Mouse (Mus musculus) neural tube, embryonic 12.5 days (tissue): ENCODE measurements around the gene Hunk. TPM values are rescaled to one million over a fixed set of nuclear protein-coding genes. Genes with fewer than 3 reads are reported as not detected.

ENCODE experiments used
- ATAC-seq: fragments of 200-750 bp; cut with Nextera tagmentation; 2 replicates; pipeline ENCODE4 v1.8.0; 2017; ENCODE audit warnings: low read depth, mild to moderate bottlenecking, moderate TSS enrichment, moderate library complexity; ENCODE audit not compliant: low FRiP score
- H3K27ac ChIP-seq: fragments of 300-500 bp; sonication (generic); 2 replicates; pipeline ENCODE4 v1.5.1; 2016
- H3K27me3 ChIP-seq: fragments of 300-500 bp; sonication (generic); replicated peaks from 2 replicates; pipeline ENCODE4 v1.6.1; 2016; ENCODE audit warnings: mild to moderate bottlenecking
- H3K36me3 ChIP-seq: fragments of 300-500 bp; sonication (generic); 2 replicates; pipeline ENCODE4 v1.6.1; 2016; ENCODE audit warnings: mild to moderate bottlenecking
- H3K4me1 ChIP-seq: fragments of 300-500 bp; sonication (generic); 2 replicates; pipeline ENCODE4 v1.6.1; 2016
- H3K4me2 ChIP-seq: fragments of 300-500 bp; sonication (generic); replicated peaks from 2 replicates; pipeline ENCODE4 v1.6.1; 2016; ENCODE audit warnings: mild to moderate bottlenecking
- H3K4me3 ChIP-seq: fragments of 300-500 bp; sonication (generic); 2 replicates; pipeline ENCODE4 v1.5.1; 2016
- H3K9ac ChIP-seq: fragments of 300-500 bp; sonication (generic); 2 replicates; pipeline ENCODE4 v1.6.1; 2016; ENCODE audit warnings: mild to moderate bottlenecking
- H3K9me3 ChIP-seq: fragments of 300-500 bp; sonication (generic); 2 replicates; pipeline ENCODE4 v1.6.1; 2016; ENCODE audit warnings: mild to moderate bottlenecking
- WGBS: fragments of 180-500 bp; shearing (Covaris S2); methylation state at CpG from one replicate; pipeline ENCODE4 v1.1.7; 2016; 5-methylcytosine and 5-hydroxymethylcytosine counted together
- polyA plus RNA-seq: library from polyadenylated mRNA; unstranded; fragments of >200 nt; fragmentation: Nextera tagmentation; extraction: Ambion mirVana; gene quantifications from 2 replicates; pipeline ENCODE4 v1.2.1, GENCODE M21; 2016

Gene Hunk
- polyA plus RNA-seq, 1 experiment from 2014 or later = 12.1 TPM

DNA sequence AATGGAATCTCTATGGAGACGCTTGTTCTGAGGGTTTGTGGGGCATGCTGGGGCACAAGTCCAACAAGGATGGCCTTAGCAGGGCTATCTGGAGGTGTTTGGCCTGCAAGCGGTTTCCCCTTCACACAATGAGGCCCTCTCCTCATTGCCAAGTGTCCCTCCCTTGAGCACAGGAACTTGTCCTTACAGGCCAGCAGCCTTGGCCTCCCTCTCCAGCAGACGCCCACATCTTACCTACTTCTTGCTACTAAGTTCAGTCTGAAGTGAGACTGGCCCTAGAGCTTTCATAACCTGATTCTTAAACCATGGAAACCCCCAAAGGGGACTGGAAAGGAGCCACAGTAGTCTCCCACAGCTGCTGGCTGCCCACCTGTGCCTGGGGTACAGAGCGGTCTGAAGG is 104.3 kb downstream of the Hunk start:
- Histone ChIP-seq H3K36me3 (peaks cover 39% of the 10 kb centered on the region), H3K4me1 (0 out of 2 replicates have a peak, but pooled peaks cover 9% of the 10 kb centered on the region), H3K27ac (no peak overlapping the region), H3K9ac (no peak overlapping the region), H3K9me3 (no peaks in the 10 kb centered on the region), H3K27me3 (no peaks in the 10 kb centered on the region), H3K4me2 (no peak overlapping the region), H3K4me3 (no peak overlapping the region)
- ATAC-seq = no peak
- WGBS = 87% methylated on average over 4 of the region's 4 CpGs

DNA sequence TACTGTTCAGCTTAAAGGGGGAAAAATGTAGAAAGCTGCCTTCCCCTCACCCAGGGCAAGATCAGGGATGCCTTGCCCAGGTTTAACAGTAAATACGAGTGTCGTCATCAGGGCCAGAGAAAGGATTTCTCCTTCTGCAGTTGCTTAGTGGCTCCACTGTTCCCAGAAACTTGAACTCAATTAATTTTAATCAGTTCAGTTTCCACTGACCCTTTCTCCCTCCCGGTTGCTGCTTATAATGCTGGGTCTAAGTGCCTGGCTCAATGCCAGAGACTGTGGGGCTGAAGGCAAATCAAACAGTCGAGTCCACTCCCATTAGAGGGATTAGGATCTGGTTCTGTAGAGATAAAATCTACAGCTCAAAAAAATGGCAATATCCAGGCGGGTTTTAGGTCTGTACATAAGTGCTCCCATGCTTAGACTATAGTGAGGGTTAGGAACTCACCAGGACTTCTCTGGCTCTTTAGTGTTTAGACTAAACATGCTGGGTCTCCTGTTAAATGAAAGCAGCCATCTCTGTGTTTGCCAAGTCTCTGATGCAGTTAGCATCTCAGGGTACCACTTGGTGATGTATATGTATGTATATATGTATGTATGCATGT is 106.2 kb downstream of the Hunk start:
- Histone ChIP-seq H3K36me3 (peaks cover 42% of the 10 kb centered on the region), H3K9me3 (no peaks in the 10 kb centered on the region), H3K9ac (no peak overlapping the region), H3K27me3 (no peaks in the 10 kb centered on the region), H3K27ac (no peak overlapping the region), H3K4me3 (no peak overlapping the region), H3K4me2 (no peak overlapping the region), H3K4me1 (0 out of 2 replicates have a peak, but pooled peaks cover 14% of the 10 kb centered on the region)
- ATAC-seq = no peak
- 61% methylated on average over 5 of the region's 5 CpGs for WGBS

DNA sequence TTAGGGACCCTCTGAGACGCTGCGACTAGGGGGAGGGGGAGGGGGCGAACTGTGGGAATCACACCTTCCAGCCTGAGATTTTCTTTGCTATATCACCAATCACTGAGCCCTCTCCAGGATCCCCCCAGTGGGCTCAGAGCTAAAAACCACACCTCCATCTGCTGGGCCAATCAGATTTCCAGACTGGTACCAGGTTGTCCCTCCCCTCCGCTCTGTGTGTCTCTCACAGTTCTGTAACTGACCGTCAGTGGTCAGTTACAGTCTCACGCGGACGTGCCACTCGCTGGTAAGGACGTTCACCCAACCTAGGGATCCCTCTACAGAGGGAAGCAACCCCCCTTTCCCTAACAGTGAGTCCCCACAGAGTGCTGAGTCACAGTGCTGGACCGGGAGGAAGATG is 111.1 kb downstream of the Hunk start:
- H3K4me1 ChIP-seq = 0 out of 2 replicates have a peak, but pooled peaks cover 6% of the 10 kb centered on the region
- ATAC-seq = no peak; the same call in 1 of the 2 replicates
- peaks cover 43% of the 10 kb centered on the region for H3K36me3 ChIP-seq
- no peak overlapping the region for H3K27ac ChIP-seq
- H3K4me2 ChIP-seq = 0 out of 2 replicates have a peak overlapping the region, but pooled peaks have one; percentile 20
- H3K9me3 ChIP-seq = no peaks in the 10 kb centered on the region
- no peak overlapping the region for H3K4me3 ChIP-seq
- WGBS = 38% methylated on average over 11 of the region's 11 CpGs
- H3K27me3 ChIP-seq = no peaks in the 10 kb centered on the region
- no peak overlapping the region for H3K9ac ChIP-seq

DNA sequence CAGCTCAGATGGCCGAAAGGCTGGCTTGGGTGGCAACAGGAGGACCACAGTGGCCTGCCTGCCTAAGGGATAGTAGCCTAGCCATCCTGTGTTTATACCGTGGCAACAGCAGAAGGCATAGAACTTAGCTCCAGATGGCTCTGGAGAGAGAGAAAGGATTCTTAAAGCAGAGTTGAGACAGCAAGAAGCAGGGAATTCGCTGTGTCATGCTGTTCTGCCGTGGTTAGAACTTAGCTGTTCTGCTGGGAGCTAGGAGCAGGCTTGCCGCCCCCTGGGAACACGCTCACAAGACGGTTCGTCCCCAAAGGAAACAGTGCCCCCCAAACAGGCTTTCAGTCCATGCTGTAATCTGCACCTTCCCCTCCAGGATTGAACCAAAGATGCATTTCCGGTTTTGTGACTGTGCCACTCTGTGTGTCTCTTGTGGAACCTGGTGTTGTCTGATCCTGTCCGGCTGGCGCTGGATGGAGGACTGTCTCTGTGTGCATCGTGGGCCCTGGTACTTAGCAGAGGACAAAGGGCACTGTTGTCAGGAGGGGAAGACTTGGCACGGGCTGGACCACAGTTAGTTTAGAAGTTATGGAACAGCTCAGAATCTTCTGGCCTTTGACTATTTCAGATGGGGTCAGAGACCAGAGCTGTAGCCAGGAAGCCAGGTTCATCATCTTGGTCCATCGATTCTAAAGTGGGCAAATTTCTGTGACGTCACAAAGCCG is 112.1 kb downstream of the Hunk start:
- 87% methylated on average over 16 of the region's 16 CpGs for WGBS
- H3K9me3 ChIP-seq = no peaks in the 10 kb centered on the region
- H3K4me3 ChIP-seq = no peak overlapping the region
- no peak for ATAC-seq
- H3K4me1 ChIP-seq = 0 out of 2 replicates have a peak, but pooled peaks cover 5% of the 10 kb centered on the region
- H3K36me3 ChIP-seq = peaks cover 43% of the 10 kb centered on the region
- H3K9ac ChIP-seq = no peak overlapping the region
- H3K4me2 ChIP-seq = no peak overlapping the region
- H3K27me3 ChIP-seq = no peaks in the 10 kb centered on the region
- H3K27ac ChIP-seq = no peak overlapping the region

GRCm38 (mm10) chr16:90500809-90501208 is 115.0 kb downstream of the Hunk start:
- no peak for ATAC-seq
- H3K9me3 ChIP-seq = no peaks in the 10 kb centered on the region
- peaks cover 23% of the 10 kb centered on the region for H3K36me3 ChIP-seq
- H3K4me1 ChIP-seq = 0 out of 2 replicates have a peak, but pooled peaks cover 5% of the 10 kb centered on the region
- H3K9ac ChIP-seq = no peak overlapping the region
- no peaks in the 10 kb centered on the region for H3K27me3 ChIP-seq
- no peak overlapping the region for H3K4me2 ChIP-seq
- 70% methylated on average over 6 of the region's 6 CpGs for WGBS
- no peak overlapping the region for H3K4me3 ChIP-seq
- H3K27ac ChIP-seq = no peak overlapping the region

- H3K4me1 ChIP-seq = no peaks in the 10 kb centered on the region
- H3K4me3 ChIP-seq = no peak overlapping the region
- no peaks in the 10 kb centered on the region for H3K36me3 ChIP-seq
- H3K9ac ChIP-seq = no peak overlapping the region
- no peak overlapping the region for H3K4me2 ChIP-seq
- ATAC-seq = no peak
- H3K9me3 ChIP-seq = no peaks in the 10 kb centered on the region
- 76% methylated on average over 10 of the region's 10 CpGs for WGBS
- no peaks in the 10 kb centered on the region for H3K27me3 ChIP-seq
- H3K27ac ChIP-seq = no peak overlapping the region
Measured at GRCm38 (mm10) chr16:90505252-90505651, 119.4 kb downstream of the Hunk start.

GRCm38 (mm10) chr16:90505680-90506079 is 119.9 kb downstream of the Hunk start:
- Histone ChIP-seq H3K36me3 (no peaks in the 10 kb centered on the region), H3K9ac (no peak overlapping the region), H3K4me3 (no peak overlapping the region), H3K27ac (no peak overlapping the region), H3K4me1 (no peaks in the 10 kb centered on the region), H3K4me2 (no peak overlapping the region), H3K27me3 (no peaks in the 10 kb centered on the region), H3K9me3 (no peaks in the 10 kb centered on the region)
- 90% methylated on average over 2 of the region's 2 CpGs for WGBS
- no peak for ATAC-seq

GRCm38 (mm10) chr16:90511551-90512296 is 125.9 kb downstream of the Hunk start:
- Histone ChIP-seq H3K9ac (no peak overlapping the region), H3K4me2 (no peak overlapping the region), H3K4me1 (no peaks in the 10 kb centered on the region), H3K36me3 (no peaks in the 10 kb centered on the region), H3K4me3 (no peak overlapping the region), H3K27ac (no peak overlapping the region), H3K9me3 (no peaks in the 10 kb centered on the region), H3K27me3 (no peaks in the 10 kb centered on the region)
- ATAC-seq = no peak
- 94% methylated on average over 19 of the region's 19 CpGs for WGBS

DNA sequence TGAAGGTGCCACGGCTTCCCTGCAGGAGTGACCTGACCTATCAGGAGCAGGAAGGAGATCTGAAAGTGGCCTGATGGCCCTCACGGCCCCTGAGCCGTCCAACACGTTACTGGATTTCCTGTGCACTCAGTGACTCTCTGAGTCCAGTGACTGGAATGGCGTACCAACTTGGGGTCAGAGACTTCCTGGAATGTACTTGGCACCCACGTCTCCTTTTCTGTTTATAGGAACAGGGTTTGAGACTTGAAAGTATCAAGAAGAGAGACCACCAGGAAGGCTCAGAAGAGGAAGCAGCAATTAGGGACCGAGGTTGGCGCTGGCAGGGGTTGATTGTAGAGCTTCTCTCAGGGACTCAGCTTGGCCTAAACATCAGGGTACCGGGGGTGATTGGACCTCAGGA is 131.2 kb downstream of the Hunk start:
- H3K27me3 ChIP-seq = no peaks in the 10 kb centered on the region
- no peaks in the 10 kb centered on the region for H3K9me3 ChIP-seq
- no peak overlapping the region for H3K4me2 ChIP-seq
- no peaks in the 10 kb centered on the region for H3K36me3 ChIP-seq
- peaks cover 12% of the 10 kb centered on the region for H3K4me1 ChIP-seq
- H3K27ac ChIP-seq = no peak overlapping the region
- WGBS = 74% methylated on average over 9 of the region's 9 CpGs
- H3K4me3 ChIP-seq = no peak overlapping the region
- ATAC-seq = no peak
- H3K9ac ChIP-seq = no peak overlapping the region

DNA sequence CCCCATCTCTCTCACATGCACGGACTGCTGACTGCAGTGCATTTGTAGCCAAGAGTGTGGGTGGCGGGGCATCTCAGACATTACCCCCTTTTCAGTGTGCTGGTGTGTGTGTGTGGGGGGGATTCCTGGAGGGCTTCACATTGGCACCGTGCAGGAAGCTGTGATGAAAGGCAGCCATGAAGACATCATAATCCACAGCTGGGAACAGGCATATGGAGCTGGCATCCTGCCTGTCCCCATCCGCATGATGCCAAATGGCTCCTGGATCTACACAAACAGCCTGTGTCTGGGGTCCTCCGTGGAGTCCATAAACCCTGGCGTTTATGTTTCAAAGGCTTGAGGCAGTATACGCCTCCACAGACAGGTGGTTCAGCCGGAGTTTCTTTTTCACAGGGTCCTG is 132.4 kb downstream of the Hunk start:
- H3K9ac ChIP-seq = no peak overlapping the region
- peaks cover 20% of the 10 kb centered on the region for H3K4me1 ChIP-seq
- H3K36me3 ChIP-seq = no peaks in the 10 kb centered on the region
- no peaks in the 10 kb centered on the region for H3K9me3 ChIP-seq
- no peak overlapping the region for H3K27ac ChIP-seq
- H3K4me3 ChIP-seq = no peak overlapping the region
- no peak overlapping the region for H3K4me2 ChIP-seq
- WGBS = 67% methylated on average over 8 of the region's 8 CpGs
- no peaks in the 10 kb centered on the region for H3K27me3 ChIP-seq
- ATAC-seq = no peak

DNA sequence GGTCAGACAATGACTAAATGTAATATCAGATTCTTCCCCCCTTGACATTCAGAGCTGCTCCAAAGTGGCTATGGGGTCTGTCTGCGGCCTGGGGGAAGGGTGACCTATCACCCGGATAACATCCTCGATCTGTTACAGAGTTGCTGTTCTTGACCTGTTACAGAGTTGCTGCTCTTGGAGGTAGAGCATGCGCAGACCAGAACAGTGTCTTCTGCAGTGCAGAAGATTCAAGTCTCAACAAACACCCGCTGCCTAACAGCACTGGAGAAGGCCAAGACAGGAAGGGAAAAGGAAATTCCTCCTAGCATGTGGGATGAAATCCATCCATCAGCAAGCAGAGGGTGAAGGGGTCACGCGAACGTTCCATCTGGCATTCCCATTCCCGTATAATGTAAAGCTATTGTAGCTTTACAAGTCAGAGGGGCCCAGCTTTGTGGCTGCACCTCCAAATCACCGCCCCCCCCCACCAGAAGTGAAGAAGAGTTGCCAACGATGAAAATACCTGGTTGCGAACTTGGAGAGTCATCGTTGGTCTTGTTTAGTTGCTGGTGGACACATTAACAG is 133.0 kb downstream of the Hunk start:
- no peaks in the 10 kb centered on the region for H3K36me3 ChIP-seq
- H3K27ac ChIP-seq = no peak overlapping the region
- 76% methylated on average over 13 of the region's 13 CpGs for WGBS
- no peaks in the 10 kb centered on the region for H3K27me3 ChIP-seq
- ATAC-seq = no peak
- H3K9ac ChIP-seq = no peak overlapping the region
- H3K4me3 ChIP-seq = no peak overlapping the region
- peaks cover 20% of the 10 kb centered on the region for H3K4me1 ChIP-seq
- H3K9me3 ChIP-seq = no peaks in the 10 kb centered on the region
- no peak overlapping the region for H3K4me2 ChIP-seq
